Mouse (Mus musculus): Measurements from ENCODE around the gene Atp11a.

DNA sequence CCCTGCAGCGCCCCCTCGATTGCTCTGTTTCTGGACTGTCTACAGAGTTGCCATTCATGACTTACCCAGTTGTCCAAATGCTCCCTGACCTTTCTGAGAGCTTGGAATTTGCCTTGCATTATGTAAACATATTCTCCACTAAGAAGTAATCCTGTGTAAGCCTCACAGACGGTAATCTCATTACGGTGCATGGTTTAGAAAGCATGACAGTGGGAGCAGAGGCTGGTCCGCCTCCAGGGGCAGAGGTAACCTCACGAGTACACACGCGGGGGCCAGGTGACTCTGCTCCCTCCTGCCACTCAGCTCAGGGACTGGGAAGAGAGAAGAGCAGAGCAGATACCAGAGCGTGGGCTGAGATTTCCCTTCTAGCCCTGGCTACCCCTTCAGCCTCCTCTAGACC lies 37.7 kb upstream of the Atp11a start:
- no peak for TF ChIP-seq POLR2A (IDR thresholded peaks at IDR 0.05; ENCODE audit: low read depth, low read length)
- no peak for TF ChIP-seq CTCF (IDR thresholded peaks at IDR 0.05; ENCODE audit: extremely low read depth, insufficient read length, insufficient replicate concordance, low read depth, low read length)

Data from small intestine, adult 2 months (tissue).